Mouse (Mus musculus): Measurements from ENCODE around the gene Trpm4.
A peak's percentile ranks its signal among the peaks of the same experiment; 100 is the strongest.
"Not testable (repeated sequence)": the region's sequence is repeated elsewhere in the genome, so short reads cannot be mapped to it uniquely, and the experiment has no call there.

Trpm4 gene

DNA sequence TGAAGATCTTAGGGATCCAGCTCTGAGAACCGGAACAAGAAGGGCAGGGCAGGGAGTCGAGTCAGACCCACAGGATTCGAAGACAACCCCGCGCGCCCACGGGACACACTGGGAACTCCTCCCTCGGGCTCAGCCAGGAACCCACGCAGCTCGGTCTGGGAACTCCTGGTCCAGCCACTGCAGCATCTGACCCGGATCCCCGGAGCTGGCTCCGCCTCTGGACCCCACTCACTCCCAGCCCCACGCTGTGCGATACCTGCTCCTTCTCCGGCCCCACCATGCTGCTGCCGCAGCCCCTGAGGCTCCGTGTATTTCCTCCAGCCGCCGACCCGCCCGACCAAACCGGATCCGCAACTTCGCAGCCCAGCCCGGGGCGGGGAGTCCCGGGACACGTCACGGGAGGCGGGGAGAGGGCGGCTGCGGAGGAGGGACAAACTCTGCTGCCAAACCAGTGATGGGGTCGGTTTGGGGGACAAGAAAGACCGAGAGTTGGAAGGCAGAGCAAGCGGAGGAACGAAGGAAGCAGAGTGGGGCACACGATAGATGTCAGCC lies at the start of gene Trpm4:
TSS of gene Trpm4 (minus strand) at position 350 of the 552 bp plus-strand sequence.
- DNase-seq (ENCODE audit: low spot score in 2 of 2), result peak; percentile 77 to 85

- no peak for DNase-seq (ENCODE audit: low spot score in 2 of 2)
Observed at GRCm38 (mm10) chr7:45376057-45376456, 42.5 kb upstream of the Trpm4 start.

DNA sequence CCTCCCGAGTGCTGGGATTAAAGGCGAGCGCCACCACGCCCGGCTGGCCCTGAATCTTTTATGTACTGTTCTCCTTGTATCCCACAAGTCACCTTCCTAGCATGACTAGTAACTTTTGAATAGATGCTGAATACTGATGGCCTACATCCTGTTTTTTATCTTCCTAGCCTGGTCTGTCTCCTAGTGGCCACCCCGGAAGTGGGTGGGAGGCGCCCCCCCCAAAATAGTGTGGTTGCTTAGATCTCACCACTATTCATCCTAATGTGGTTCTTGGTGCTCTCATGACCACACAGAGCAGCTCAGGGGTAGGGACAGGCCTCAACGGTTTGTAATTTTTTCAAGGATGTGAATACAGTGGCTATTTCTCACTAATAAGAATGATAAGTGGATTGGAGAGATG lies 41.0 kb upstream of the Trpm4 start:
- DNase-seq (ENCODE audit: low spot score in 2 of 2), result no peak

- no peak for DNase-seq (ENCODE audit: low spot score in 2 of 2)
Observed at GRCm38 (mm10) chr7:45372371-45372770, 38.8 kb upstream of the Trpm4 start.

- peak; percentile 89 for DNase-seq (ENCODE audit: low spot score in 2 of 2)
Observed at GRCm38 (mm10) chr7:45370475-45371311, 37.1 kb upstream of the Trpm4 start, which contains the start of gene Lin7b. Gene Lin7b, minus strand, starts transcription at chr7:45370583.

DNA sequence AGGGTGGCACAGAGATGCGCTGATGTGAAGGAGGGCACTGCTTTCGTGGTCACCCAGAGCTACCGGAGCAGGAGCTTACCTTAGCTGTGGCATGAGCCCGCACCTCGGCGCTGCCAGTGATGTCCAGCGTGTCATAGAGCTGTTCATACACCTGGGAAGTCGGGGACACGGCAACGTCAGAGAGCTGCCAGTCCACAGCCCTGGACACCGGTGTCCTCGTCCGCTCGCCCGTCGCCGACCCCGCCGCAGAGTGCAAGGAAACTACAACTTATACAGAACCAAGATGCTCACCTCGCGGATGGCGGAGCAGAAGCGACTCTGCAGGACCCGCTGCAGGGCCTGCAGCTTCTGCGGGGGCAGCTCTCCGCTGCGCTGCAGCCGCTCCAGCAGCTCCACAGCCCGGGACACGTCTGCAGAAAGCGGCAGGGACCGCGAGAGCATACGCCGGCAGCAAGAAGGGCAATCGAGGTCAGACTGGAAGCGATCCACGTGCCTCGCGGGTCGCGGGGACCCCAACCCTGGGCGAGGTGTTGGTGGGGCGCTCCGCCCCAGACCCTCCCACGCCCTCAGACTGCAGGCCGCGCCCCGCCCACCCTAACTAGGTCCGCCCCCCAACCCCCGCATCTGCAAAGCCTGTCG lies 36.4 kb upstream of the Trpm4 start:
- DNase-seq (ENCODE audit: low spot score in 2 of 2), result no peak

- no peak for DNase-seq (ENCODE audit: low spot score in 2 of 2)
Observed at GRCm38 (mm10) chr7:45369022-45369745, 35.6 kb upstream of the Trpm4 start.

GRCm38 (mm10) chr7:45368178-45368577 lies 34.6 kb upstream of the Trpm4 start:
- no peak for DNase-seq (ENCODE audit: low spot score in 2 of 2)

- peak; percentile 95 to 98 for DNase-seq (ENCODE audit: low spot score in 2 of 2)
Observed at GRCm38 (mm10) chr7:45367020-45367880, 33.7 kb upstream of the Trpm4 start.

DNA sequence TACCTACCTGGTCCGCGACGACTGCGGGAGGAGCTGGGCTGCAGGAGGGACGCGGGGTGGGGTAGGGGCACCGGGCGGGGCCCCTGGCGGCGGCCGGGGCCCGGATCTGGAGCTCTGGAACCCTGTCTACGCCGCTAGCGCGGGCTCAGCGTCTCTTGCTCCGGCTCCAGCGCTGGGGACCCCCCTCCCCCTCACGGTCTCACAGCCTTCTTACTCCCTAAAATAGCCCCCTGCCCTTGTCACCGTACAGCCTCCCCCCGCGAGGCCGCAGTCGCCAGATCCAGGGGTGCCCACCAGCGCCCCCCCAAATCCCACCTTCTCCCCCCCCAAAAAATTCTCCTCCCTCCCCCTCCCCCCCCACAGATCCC lies 33.1 kb upstream of the Trpm4 start, which contains the start of gene Ppfia3:
TSS of gene Ppfia3 (minus strand) at position 368 of the 368 bp plus-strand sequence.
- no peak for DNase-seq (ENCODE audit: low spot score in 2 of 2)

- no peak for DNase-seq (ENCODE audit: low spot score in 2 of 2)
Observed at GRCm38 (mm10) chr7:45365742-45366651, 32.4 kb upstream of the Trpm4 start.

DNA sequence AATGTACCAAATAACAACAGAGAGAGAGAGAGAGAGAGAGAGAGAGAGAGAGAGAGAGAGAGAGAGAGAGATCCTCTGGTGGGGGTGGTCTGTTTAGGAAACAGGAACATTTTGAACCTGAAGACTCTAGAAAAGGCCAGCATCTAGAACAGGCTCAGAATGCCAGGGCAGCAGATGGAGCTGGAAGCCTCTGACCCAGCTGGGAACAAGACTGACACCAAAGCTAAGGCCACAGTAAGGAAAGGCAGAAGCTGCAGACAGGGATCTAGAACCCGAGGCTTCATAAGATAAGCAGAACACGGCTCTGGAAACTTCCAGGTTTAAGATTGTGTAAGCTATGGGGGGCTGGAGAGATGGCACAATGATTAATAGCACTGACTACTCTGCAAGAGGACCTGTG lies 30.4 kb upstream of the Trpm4 start:
- no peak for DNase-seq (ENCODE audit: low spot score in 2 of 2)

- DNase-seq (ENCODE audit: low spot score in 2 of 2), result peak in 1 of 2 experiments; percentile 40
Observed at GRCm38 (mm10) chr7:45362801-45363200, 29.2 kb upstream of the Trpm4 start.

DNA sequence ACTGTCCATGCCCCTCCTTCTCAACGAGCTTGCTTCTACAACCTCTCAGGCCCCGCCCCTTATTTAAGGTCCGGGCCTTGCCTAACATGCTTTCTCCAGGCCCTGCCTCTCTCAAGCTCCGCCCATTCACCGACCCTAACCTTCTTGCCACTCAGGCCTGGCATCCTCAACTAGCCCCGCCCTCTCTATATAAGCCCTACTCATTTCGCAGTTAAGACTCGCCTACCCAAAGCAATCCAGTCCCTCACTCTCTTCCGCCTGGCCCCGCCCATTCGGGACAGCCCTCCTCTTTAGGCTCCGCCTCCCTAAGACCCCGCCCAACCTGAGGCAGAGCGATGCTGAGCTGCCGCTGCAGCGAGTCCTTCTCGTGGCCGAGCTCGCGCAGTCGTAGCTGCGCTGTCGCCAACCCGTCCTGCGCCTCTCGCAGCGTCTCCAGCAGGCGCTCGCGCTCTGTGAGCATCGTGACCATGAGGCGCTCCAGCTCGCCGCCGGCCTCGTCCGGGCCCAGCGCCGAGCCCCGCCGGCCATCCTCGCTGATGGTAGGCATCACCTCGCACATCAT lies 27.7 kb upstream of the Trpm4 start:
- DNase-seq (ENCODE audit: low spot score in 2 of 2), result peak; percentile 54 to 59

GRCm38 (mm10) chr7:45360404-45361125 lies 27.0 kb upstream of the Trpm4 start:
- DNase-seq (ENCODE audit: low spot score in 2 of 2), result no peak

DNA sequence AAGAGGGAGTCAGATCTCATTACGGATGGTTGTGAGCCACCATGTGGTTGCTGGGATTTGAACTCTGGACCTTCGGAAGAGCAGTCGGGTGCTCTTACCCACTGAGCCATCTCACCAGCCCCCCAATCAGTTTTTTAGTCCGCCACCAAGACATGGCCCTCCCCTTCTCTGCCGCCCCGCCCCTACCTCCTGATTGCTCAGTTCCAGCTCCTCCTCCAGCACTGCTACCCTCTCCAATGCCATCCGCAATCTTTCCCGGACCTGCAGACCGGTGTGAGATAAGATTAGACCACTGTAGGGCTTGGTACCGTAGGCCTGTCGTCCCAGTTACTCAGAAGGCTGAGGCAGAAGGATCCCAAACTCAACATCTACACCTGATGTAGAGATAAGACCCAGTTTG lies 25.5 kb upstream of the Trpm4 start:
- DNase-seq (ENCODE audit: low spot score in 2 of 2), result not testable (repeated sequence)

DNA sequence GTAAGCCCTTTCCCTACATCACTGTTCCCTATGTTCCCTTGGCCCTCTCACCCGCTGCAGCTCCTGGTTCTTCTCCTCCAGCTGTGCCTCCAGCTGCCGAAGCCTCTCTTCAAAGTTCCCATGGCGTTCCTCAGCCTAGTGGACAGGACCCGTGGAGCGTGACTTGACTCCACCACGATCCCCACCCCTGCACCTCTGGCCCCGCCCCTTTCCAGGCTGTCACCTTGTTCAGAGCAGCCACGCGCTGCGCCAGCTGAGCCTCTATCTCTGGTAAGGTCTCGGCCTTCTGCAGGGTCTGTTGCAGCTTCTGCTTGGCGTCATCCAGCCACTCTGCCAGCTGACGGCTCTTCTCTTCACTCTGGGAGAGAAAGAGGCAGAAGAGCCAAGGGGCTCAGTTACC lies 22.5 kb upstream of the Trpm4 start:
- no peak for DNase-seq (ENCODE audit: low spot score in 2 of 2)

GRCm38 (mm10) chr7:45355318-45356020 lies 21.9 kb upstream of the Trpm4 start:
- no peak for DNase-seq (ENCODE audit: low spot score in 2 of 2)

All from thymus, postnatal 10 days (tissue).